Mouse (Mus musculus) embryo, embryonic 10.5 days (tissue): ENCODE results near the gene Klhl13.

ENCODE experiments used
- DNase-seq: peaks from one replicate; pipeline ENCODE4 v3.0.0-alpha.2; 2015; ENCODE audit warnings: low spot score

The Klhl13 gene

DNA sequence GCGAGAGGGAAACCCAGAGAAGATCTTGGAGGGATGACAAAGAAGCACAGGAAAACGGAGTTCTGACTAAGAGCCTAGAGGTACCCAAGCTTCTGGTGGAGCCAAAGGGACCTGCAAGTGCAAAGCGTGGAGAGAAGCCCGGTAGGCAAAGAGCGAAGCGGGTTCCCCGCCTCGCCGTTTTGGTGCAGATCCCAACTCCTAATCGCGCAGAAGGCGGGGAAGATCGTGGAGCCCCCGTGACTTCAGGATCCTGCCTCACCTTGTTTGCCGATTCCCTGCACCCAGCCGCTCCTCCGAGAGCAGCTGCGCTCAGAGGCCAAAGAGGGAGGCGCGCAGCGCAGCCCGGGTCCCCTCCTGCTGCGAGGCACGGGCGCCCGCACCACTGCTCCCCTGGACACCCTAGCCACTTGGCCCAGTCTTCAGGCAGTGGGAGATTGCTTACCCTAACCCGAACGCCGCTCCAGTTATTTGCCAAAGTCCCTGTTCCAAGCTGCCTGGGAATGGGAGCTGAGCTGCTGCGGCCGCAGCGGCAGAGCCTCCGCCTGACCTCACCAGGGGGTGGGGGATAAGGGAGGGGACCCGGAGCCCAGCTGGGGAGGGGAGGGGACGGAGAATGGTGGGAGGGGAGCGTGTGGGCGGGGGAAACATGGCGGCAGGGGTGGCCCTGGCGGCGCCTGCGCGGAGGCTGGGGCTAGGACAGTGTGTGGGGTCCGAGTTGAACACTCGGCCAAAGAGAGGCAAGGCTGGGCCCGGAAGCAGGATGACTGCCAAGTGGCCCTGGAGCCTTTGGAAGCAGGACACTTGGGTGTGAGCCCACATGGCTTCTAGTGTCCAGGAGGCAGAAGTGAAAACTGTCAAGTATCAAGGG lies at the start of gene Klhl13:
Gene Klhl13 (minus strand): TSS at position 569 of the 868 bp plus-strand sequence.
- peak; percentile 73 for DNase-seq

DNA sequence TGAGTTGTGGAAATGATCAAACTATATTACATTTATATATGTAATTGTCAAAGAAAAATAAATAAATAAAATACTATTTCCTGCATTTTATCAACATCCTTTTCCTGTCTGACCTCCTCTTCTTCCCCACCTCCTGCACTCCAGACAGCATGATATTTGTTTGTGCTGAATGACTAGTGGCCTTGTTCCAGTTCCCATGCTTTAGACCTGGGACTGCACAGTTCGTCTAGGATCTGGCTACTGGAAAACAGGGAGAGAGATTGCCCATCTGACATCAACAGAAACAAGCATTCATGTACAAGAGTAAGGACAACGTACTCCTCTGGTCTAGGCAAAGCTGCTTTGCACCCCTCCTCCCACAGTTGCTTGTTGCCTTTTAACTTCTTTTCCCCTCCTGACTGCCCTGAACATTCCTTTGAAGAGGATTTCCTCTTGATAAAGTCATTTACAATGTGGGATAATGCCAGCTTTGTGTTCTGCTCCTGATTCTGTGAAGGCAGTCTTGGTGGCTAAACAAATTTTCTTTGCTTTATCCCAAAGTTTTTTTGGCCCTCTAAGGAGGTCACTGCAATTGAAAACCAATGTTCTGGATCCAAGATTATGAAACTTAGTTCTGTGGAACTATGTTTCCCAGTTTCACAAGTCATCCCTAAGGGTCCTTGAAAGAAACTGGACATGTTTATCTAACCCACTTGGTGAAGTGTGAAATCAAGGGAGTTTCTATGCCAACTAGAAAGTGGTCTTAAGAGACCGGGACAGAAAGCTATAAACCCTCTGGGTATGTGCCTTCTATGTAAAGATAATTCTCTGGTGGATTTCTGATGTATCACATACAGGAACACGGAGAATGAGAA lies 44.6 kb upstream of the Klhl13 start:
- no peak for DNase-seq

DNA sequence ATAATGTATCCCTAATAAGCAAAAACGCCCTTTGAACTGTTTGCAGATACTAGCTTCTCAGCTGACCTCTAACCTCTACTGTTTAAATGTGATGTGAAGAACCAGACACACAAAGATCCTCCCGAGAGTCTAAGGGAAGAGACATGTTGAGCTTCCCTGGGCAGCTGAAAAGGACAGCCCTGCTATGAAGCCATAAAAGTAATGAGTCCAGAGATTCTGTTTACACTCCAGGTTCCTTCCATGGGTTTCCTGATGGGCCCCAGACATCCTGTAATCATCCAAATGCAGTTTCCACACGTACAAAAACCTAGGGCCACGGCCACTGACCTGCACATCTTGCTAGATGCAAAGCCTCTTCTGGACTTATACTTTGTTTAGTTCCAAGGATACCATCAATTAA lies 23.8 kb upstream of the Klhl13 start:
- DNase-seq = no peak

DNA sequence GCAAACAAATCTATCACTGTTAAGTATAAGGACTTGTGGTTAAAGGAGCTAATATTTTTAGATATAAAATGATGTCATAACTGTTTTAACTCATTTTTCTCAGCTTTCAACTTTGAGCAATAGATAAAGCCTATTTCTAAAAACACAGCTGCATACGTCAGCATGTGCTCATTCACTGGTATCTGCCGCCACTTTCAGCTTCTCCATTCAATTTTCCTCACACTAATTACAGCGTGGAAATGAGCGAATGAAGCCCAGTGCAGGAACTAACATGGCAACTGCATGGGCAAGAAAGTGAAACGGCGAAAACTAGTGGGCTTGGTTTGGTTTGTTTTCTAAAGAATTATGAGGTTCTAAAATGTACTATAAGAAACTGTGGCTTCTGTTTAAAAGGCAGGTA lies 1.4 kb downstream of the Klhl13 start:
- no peak for DNase-seq

DNA sequence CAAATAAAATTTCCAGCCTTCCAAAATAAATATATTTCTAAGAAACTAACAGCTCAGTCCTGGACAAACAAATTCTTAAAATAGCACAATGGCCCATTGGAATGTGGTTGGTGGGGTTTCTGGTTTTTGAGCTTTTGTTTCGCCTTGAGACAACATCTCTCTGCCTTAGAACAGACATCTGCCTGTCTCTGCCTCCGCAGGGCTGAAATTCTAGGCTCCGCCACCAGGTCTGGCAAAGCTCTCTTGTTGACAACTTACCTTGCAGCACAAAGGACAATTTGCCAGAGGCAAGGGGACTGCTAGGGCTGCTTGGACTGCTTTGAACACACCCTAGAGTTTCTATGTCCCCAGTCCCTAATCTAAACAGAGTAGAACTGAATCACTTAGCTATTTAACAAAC lies 4.4 kb downstream of the Klhl13 start:
- no peak for DNase-seq

DNA sequence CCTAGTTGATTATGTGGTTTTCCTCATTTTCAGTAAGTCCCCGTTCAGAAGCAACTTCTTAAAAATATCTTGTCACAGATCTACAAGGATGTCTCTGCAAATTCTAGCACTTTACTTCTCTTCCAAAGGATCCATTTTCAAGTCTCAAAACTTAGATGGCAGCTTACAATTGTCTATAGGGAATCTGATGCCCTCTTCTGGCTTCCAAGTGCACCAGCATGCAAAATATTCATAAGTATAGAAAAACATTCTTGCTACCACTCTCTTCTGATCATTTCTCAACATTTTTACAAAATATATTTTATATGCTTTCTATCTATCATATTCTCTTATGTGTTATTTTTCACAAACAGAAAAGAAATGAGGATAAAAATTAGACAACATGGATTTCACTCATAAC lies 14.8 kb downstream of the Klhl13 start:
- peak; percentile 1 for DNase-seq

DNA sequence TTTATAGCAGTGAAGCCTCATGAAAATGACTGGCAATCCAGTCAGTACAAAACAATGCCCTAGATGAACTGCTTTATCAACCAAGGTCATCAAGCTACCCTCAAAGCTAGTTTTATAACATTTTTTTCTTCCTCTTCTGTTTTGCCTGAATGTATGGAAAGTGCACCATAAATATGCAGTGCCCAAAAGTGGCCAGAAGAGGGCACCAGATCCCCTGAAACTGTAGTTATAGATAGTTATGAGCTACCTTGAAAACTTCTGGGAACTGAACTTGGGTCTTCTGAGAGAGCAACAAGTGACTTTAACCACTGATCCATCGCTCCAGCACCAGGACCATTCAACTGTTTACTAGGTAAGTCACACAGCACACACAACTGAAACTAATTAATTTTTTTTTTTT lies 36.8 kb downstream of the Klhl13 start:
- DNase-seq = peak; percentile 40

DNA sequence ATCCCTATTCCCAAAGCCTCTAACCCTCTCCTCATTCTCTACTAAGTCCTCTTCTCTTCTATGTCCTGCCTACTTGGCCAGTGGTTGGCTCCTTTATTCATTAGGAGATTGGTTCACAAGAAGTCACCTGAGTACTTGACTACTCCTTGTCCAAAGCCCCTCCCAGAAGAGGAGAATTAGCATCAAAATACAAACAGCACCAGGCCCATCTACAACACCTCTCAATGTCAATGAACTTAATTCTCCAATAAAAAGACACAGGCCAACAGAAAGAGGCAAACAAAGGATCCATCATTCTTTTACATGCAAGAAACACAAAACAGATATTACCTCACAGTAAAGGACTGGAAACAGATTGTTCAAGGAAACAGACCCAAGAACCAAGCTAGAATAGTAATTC lies 46.0 kb downstream of the Klhl13 start:
- no peak for DNase-seq

DNA sequence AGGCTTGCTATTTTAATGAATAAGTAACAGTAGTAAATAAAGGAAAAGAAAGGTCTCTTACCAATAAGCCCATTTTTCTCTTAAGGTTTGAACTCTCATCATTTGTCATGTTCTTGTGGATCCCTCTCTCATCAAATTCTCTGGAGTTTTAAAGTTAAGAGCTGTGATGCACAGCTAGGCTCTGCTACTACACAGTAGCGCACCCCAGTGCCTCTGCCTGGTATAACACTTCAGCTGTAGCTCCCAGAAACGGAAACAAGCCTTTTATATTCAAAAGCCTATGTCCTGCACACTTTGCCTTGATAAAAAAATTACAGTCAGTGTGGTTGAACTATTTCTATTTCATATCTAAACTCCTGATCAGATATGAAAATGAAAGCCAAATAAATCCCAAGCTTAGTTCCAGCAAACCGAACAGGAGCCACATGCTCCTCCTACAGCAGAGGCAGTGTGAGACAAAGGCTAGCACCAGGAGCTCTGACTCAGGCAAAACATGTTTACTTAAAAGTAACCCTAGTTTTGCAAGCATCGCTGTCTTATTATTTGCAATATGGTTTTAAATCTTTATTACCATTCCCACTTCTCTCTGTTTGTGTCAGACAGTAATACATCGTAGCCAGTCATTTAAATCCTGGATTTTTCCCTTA lies 68.8 kb downstream of the Klhl13 start:
- DNase-seq = peak; percentile 56

DNA sequence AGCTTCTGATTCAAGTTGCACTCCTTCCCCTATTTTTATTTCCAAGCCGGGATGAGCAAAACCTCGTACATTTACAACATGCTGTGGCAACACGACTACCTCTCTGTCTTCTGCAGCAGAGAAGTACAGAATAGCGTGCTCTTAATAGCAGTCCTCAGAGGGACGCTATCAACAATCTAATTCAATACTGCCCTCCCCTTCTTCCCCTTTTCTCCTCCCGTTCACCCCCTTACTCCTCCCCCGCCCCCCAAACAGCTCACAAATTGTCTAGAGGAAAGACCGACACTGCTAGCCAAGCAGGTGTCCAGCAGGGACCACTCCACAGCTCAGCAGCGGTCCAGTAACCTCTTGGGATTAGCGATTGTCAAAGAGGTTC lies 79.5 kb downstream of the Klhl13 start:
- DNase-seq = peak; percentile 2

DNA sequence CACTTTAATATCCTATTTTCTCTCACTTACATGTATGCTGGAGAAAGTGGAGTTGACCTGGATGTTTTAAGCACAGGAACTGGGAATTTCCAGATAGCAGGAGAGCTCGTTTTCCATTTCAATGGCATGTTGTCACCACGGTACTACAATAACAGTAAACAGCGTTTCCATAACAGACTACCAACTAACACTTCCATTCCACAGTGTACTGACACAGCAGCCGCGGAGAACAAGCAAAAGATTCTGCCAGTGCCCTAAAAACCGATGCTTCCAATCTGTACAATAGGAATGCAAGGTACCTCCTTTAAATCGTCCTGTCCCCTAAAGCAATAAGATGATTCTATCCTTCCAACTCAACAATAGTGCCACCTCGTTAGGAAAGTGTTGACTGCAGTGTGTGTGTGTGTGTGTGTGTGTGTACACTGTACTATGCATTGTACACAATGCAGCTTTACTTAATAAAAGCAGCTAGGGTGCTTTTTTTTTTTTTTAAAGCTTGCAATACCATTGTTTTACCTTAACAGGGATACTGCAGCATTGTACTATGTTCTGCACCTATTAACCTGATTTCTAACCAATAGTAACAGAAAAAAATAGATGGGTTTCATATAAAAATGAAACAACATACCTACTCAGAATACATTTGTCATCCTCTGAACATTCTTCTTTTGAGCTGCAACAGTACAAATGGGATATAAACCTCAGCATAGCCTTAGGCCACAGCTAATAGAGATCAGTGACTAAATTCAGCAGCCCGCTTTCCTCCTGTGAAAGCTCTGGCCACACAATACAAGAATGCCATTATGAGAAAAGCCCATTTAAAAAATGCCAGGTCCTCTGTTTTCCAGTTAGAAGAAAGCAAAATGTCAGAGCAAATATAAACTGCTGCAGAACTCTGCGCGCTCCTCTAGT lies 80.1 kb downstream of the Klhl13 start:
- no peak for DNase-seq

DNA sequence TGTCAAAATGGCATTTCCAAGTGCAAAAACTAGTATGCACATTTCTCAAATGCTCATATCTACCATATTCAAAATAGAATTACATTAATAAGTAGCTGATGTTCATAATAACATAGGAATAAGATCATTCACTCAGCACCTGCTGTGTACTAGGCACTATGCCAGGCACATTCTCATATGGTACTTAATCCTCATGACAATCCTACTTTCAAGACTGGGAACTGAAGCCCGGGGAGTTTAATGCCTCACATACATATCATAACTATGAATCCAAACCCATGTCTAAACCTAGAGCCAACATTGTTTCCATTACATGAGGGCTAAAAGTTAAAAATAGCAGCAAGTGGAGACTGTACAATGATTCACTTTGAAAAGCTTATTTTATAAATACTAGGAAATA lies 97.3 kb downstream of the Klhl13 start:
- no peak for DNase-seq

DNA sequence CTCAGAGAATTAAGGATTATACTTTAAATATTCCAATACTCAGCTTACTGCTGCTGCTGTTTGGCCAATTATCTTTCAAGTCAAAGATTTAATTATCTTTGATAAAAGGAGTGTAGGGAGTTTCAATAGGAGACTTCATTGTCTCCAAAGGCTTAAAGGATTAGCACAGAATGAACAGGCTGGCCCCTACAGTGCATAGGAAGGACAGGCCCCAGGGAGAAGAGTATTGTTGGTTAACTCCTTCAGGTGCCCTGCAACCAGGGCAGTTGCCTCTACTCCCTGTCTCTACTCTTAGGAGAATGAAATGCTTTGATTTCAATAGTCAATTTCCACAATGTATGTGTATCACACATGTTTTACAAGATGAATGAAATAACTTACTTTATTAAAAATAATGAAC lies 116.1 kb downstream of the Klhl13 start:
- DNase-seq = peak; percentile 1
